Mouse (Mus musculus) myocyte (in vitro differentiated cells): Measurements from ENCODE around the gene Sh3bp1. TPM values are rescaled to one million over a fixed set of nuclear protein-coding genes. Genes with fewer than 3 reads are reported as not detected.

ENCODE experiments used
- H3K27me3 ChIP-seq: one replicate; pipeline ENCODE4 v1.6.1; 2011; ENCODE audit not compliant: control insufficient read depth, insufficient read depth, insufficient read length
- H3K36me3 ChIP-seq: one replicate; pipeline ENCODE4 v1.6.1; 2011; ENCODE audit not compliant: control insufficient read depth, insufficient read depth
- H3K4me2 ChIP-seq: one replicate; pipeline ENCODE4 v1.6.1; 2011; ENCODE audit warnings: low read depth, control low read depth
- H3K4me3 ChIP-seq: one replicate; pipeline ENCODE4 v1.5.1; 2011; ENCODE audit warnings: mild to moderate bottlenecking, control low read depth, moderate library complexity
- H3K79me2 ChIP-seq: one replicate; pipeline ENCODE4 v1.6.1; 2011; ENCODE audit not compliant: control insufficient read depth, insufficient read depth
- H3ac ChIP-seq: one replicate; pipeline ENCODE4 v1.6.1; 2011; ENCODE audit not compliant: control insufficient read depth, insufficient read length
- CEBPB ChIP-seq: IDR thresholded peaks from 2 replicates; pipeline ENCODE4 v1.6.1; 2011; ENCODE audit warnings: mild to moderate bottlenecking, moderate library complexity; ENCODE audit not compliant: poor library complexity, insufficient read depth, severe bottlenecking
- E2F4 ChIP-seq: IDR thresholded peaks from one replicate; pipeline ENCODE4 v1.6.1; 2011; ENCODE audit warnings: mild to moderate bottlenecking, control low read depth, moderate library complexity; ENCODE audit not compliant: insufficient read depth
- MAX ChIP-seq: IDR thresholded peaks from one replicate; pipeline ENCODE4 v1.6.1; 2011; ENCODE audit warnings: low read depth, mild to moderate bottlenecking, control low read depth
- MYOD1 ChIP-seq, 3 experiments: IDR thresholded peaks; one replicate each; pipeline ENCODE4 v1.6.1; 2011; ENCODE audit warnings: control low read depth in 2 of 3, low read depth in 2 of 3, mild to moderate bottlenecking in 2 of 3, moderate library complexity in 1 of 3; ENCODE audit not compliant: insufficient read length in 2 of 3, control insufficient read depth in 1 of 3
- MYOG ChIP-seq, 3 experiments: IDR thresholded peaks; one replicate each; pipeline ENCODE4 v1.6.1; 2011; ENCODE audit warnings: control low read depth in 2 of 3, low read depth in 2 of 3, mild to moderate bottlenecking in 2 of 3; ENCODE audit not compliant: insufficient read length in 2 of 3, control insufficient read depth in 1 of 3, insufficient read depth in 1 of 3
- POLR2A ChIP-seq: IDR thresholded peaks from one replicate; pipeline ENCODE4 v1.6.1; 2011; ENCODE audit warnings: low read depth, mild to moderate bottlenecking, control low read depth, moderate library complexity; ENCODE audit not compliant: insufficient read length
- POLR2AphosphoS2 ChIP-seq: IDR thresholded peaks from one replicate; pipeline ENCODE4 v1.6.1; 2011; ENCODE audit warnings: low read depth, control low read depth; ENCODE audit not compliant: insufficient read length
- REST ChIP-seq: IDR thresholded peaks from one replicate; pipeline ENCODE4 v1.6.1; 2011; ENCODE audit warnings: mild to moderate bottlenecking, control low read depth, moderate library complexity; ENCODE audit not compliant: insufficient read depth, insufficient read length
- SRF ChIP-seq: IDR thresholded peaks from one replicate; pipeline ENCODE4 v1.6.1; 2011; ENCODE audit warnings: low read depth; ENCODE audit not compliant: control insufficient read depth, insufficient read length
- TCF12 ChIP-seq: IDR thresholded peaks from one replicate; pipeline ENCODE4 v1.6.1; 2011; ENCODE audit warnings: mild to moderate bottlenecking, control low read depth; ENCODE audit not compliant: poor library complexity, insufficient read depth, severe bottlenecking
- TCF3 ChIP-seq: IDR thresholded peaks from one replicate; pipeline ENCODE4 v1.6.1; 2011; ENCODE audit warnings: low read depth, control low read depth; ENCODE audit not compliant: insufficient read length
- USF1 ChIP-seq: IDR thresholded peaks from one replicate; pipeline ENCODE4 v1.6.1; 2011; ENCODE audit warnings: low read depth, mild to moderate bottlenecking, control low read depth, moderate library complexity
- polyA plus RNA-seq: library from polyadenylated mRNA; unstranded; fragments of >200 nt; fragmentation: generic; extraction: Trizol; gene quantifications from one replicate; pipeline ENCODE4 v1.2.1, GENCODE M21; 2012; ENCODE audit warnings: missing spikeins

Gene Sh3bp1
- polyA plus RNA-seq, 1 experiment: 11.1 TPM

- Histone ChIP-seq H3K79me2 (no peaks in the 10 kb centered on the region), H3K36me3 (peaks cover 12% of the 10 kb centered on the region), H3K4me3 (no peak overlapping the region), H3ac (no peak overlapping the region), H3K4me2 (no peak overlapping the region), H3K27me3 (no peaks in the 10 kb centered on the region)
- TF ChIP-seq MAX (no peak), POLR2AphosphoS2 (peak; percentile 66)
Observed at GRCm38 (mm10) chr15:78895741-78896140, 3.8 kb upstream of the Sh3bp1 start.

GRCm38 (mm10) chr15:78896149-78896548, 3.4 kb upstream of the Sh3bp1 start:
- Histone ChIP-seq H3K27me3 (no peaks in the 10 kb centered on the region), H3ac (no peak overlapping the region), H3K4me3 (no peak overlapping the region), H3K36me3 (peaks cover 10% of the 10 kb centered on the region), H3K79me2 (no peaks in the 10 kb centered on the region), H3K4me2 (no peak overlapping the region)
- no peak for TF ChIP-seq REST
- no peak for TF ChIP-seq CEBPB

- H3K4me2 ChIP-seq: no peak overlapping the region
- peaks cover 6% of the 10 kb centered on the region for H3K36me3 ChIP-seq
- no peak overlapping the region for H3K4me3 ChIP-seq
- H3K27me3 ChIP-seq: no peaks in the 10 kb centered on the region
- no peak overlapping the region for H3ac ChIP-seq
- TF ChIP-seq E2F4: no peak
- TF ChIP-seq SRF: no peak
- H3K79me2 ChIP-seq: no peaks in the 10 kb centered on the region
Observed at GRCm38 (mm10) chr15:78897488-78897887, 2.1 kb upstream of the Sh3bp1 start.

DNA sequence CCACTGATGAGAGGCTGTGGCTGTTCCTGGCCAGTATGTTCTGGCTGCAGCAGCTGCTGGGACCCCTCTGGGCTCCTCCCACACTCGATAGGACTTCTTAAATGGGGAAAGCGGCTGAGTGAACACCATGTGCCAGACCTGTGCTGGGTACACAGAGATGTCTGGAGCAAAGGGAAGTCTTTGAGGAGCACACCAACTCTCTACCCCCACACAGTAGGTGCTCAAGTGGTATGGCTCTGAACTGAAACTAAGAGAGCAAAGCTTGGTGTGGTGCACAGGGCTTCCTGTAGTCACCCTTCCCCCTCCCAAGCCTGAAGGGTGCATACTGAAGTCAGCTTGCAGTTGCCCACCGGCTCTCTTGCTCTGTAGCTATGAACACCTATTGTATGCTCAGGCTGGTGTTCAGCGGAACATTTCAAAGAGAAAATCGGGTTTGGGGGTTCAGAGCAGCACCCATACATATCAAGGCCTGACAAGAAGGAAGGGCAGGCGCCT, 1.0 kb upstream of the Sh3bp1 start:
- no peaks in the 10 kb centered on the region for H3K27me3 ChIP-seq
- no peak overlapping the region for H3ac ChIP-seq
- no peak for TF ChIP-seq TCF3
- TF ChIP-seq POLR2A: no peak
- no peak for TF ChIP-seq CEBPB
- no peak for TF ChIP-seq REST
- no peak for TF ChIP-seq TCF12
- TF ChIP-seq E2F4: no peak
- TF ChIP-seq USF1: no peak
- no peak for TF ChIP-seq SRF
- no peak for TF ChIP-seq MYOG (IDR thresholded peaks at IDR 0.05; ENCODE audit: control insufficient read depth in 1 of 3, insufficient read depth in 1 of 3, insufficient read length in 2 of 3, low read depth in 2 of 3)
- no peak for TF ChIP-seq MYOD1 (IDR thresholded peaks at IDR 0.05; ENCODE audit: control insufficient read depth in 1 of 3, insufficient read length in 2 of 3, low read depth in 2 of 3)
- no peak for TF ChIP-seq POLR2AphosphoS2
- TF ChIP-seq MAX: no peak
- H3K4me3 ChIP-seq: peak overlapping the region; percentile 49
- H3K4me2 ChIP-seq: no peak overlapping the region
- no peaks in the 10 kb centered on the region for H3K79me2 ChIP-seq
- H3K36me3 ChIP-seq: no peaks in the 10 kb centered on the region

DNA sequence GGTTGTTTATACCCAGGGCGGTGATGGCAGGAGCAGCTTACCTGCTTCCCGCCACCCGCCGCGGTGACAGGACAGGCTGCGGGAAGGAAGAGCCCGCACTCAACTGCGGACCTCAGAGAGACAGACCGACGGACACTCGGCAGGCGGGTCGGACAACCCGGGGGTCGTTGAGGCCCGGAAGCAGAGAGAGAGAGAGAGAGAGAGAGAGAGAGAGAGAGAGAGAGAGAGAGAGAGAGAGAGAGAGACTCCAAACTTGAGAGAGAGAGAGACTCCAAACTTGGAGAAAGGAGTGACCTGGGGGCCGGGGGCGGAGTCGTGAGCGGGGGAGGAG, 194 bp upstream of the Sh3bp1 start, which contains the start of gene Gm49510:
Gm49510 (plus strand) TSS at position 259 of the 331 bp plus-strand sequence.
- Histone ChIP-seq H3K4me3 (peak within 1 kb of the TSS; percentile 49), H3ac (peak within 1 kb of the TSS; percentile 21), H3K36me3 (no peaks in the 10 kb centered on the region), H3K79me2 (no peaks in the 10 kb centered on the region), H3K4me2 (peak within 1 kb of the TSS; percentile 99), H3K27me3 (no peaks in the 10 kb centered on the region)
- TF ChIP-seq USF1: no peak
- TF ChIP-seq MYOG (IDR thresholded peaks at IDR 0.05; ENCODE audit: control insufficient read depth in 1 of 3, insufficient read depth in 1 of 3, insufficient read length in 2 of 3, low read depth in 2 of 3): no peak
- no peak for TF ChIP-seq TCF12
- no peak for TF ChIP-seq E2F4
- no peak for TF ChIP-seq CEBPB
- TF ChIP-seq SRF: no peak
- TF ChIP-seq MAX: no peak
- TF ChIP-seq POLR2A: no peak
- no peak for TF ChIP-seq REST
- TF ChIP-seq MYOD1 (IDR thresholded peaks at IDR 0.05; ENCODE audit: control insufficient read depth in 1 of 3, insufficient read length in 2 of 3, low read depth in 2 of 3): no peak
- TF ChIP-seq TCF3: no peak
- no peak for TF ChIP-seq POLR2AphosphoS2
